Mouse (Mus musculus) CH12.LX (cell line): ENCODE measurements around the gene Thnsl1. TPM values are rescaled to one million over a fixed set of nuclear protein-coding genes. Genes with fewer than 3 reads are reported as not detected.

Experiments used
- DNase-seq: peaks from one replicate; pipeline ENCODE4 v3.0.0-alpha.2; 2013; ENCODE audit errors: extremely low read depth
- H3K27ac ChIP-seq: 2 replicates; pipeline ENCODE4 v1.5.1; 2012; ENCODE audit warnings: low read depth, mild to moderate bottlenecking, control low read depth, moderate library complexity; ENCODE audit not compliant: insufficient read depth
- H3K27me3 ChIP-seq: replicated peaks from 2 replicates; pipeline ENCODE3; 2012; ENCODE audit warnings: inconsistent platforms
- H3K36me3 ChIP-seq, 2 experiments: replicated peaks in 1 of 2; 2 replicates each; pipeline versions ENCODE3 to v1.6.1; 2012; ENCODE audit warnings: inconsistent platforms in 1 of 2, low read length in 1 of 2, mild to moderate bottlenecking in 1 of 2, mixed read lengths in 1 of 2, moderate library complexity in 1 of 2; ENCODE audit not compliant: control insufficient read depth in 1 of 2, insufficient read depth in 1 of 2
- H3K4me1 ChIP-seq, 2 experiments: 2 replicates each; pipeline ENCODE4 v1.6.1; 2012; ENCODE audit warnings: inconsistent platforms in 1 of 2, moderate library complexity in 1 of 2; ENCODE audit not compliant: insufficient read depth in 2 of 2, control insufficient read depth in 1 of 2
- H3K4me2 ChIP-seq: 2 replicates; pipeline ENCODE4 v1.6.1; 2012; ENCODE audit warnings: low read depth, mild to moderate bottlenecking, control low read depth; ENCODE audit not compliant: poor library complexity, insufficient read depth, severe bottlenecking
- H3K4me3 ChIP-seq, 3 experiments: fragments of 150-350 bp in 1 of 3; sonication (generic) in 1 of 3; replicated peaks in 1 of 3; 2 replicates each; pipeline versions ENCODE3 to v1.5.1; 2011 to 2012; ENCODE audit warnings: low read depth in 2 of 3, low read length in 2 of 3, mild to moderate bottlenecking in 2 of 3, moderate library complexity in 2 of 3, control low read depth in 1 of 3, improper control_type of control experiment in 1 of 3, inconsistent platforms in 1 of 3, mixed read lengths in 1 of 3; ENCODE audit not compliant: poor library complexity in 1 of 3
- H3K79me2 ChIP-seq: replicated peaks from 2 replicates; pipeline ENCODE4 v1.6.1; 2012; ENCODE audit warnings: mild to moderate bottlenecking, moderate library complexity; ENCODE audit not compliant: control insufficient read depth, poor library complexity, insufficient read depth, severe bottlenecking; ENCODE audit errors: extremely low read depth
- H3K9ac ChIP-seq: 2 replicates; pipeline ENCODE4 v1.6.1; 2012; ENCODE audit warnings: low read depth, mild to moderate bottlenecking, control low read depth, moderate library complexity; ENCODE audit not compliant: insufficient read depth
- H3K9me3 ChIP-seq: replicated peaks from 2 replicates; pipeline ENCODE3; 2012; ENCODE audit warnings: low read length, inconsistent platforms, mixed read lengths
- BHLHE40 ChIP-seq: IDR thresholded peaks from 2 replicates; pipeline ENCODE4 v1.6.1; 2011; ENCODE audit warnings: mild to moderate bottlenecking, low read depth, low read length, improper control_type of control experiment
- CTCF ChIP-seq, 2 experiments: IDR thresholded peaks in 1 of 2; conservative IDR thresholded peaks in 1 of 2; 2 replicates each; pipeline ENCODE4 v1.5.1; 2011 to 2012; ENCODE audit warnings: low read depth in 2 of 2, low read length in 2 of 2, improper control_type of control experiment in 1 of 2, inconsistent platforms in 1 of 2, mild to moderate bottlenecking in 1 of 2, moderate library complexity in 1 of 2
- ELF1 ChIP-seq: IDR thresholded peaks from 2 replicates; pipeline ENCODE4 v1.6.1; 2014; ENCODE audit warnings: low read depth, mild to moderate bottlenecking, inconsistent platforms, low read length, improper control_type of control experiment
- ETS1 ChIP-seq: conservative IDR thresholded peaks from 2 replicates; pipeline ENCODE4 v1.6.1; 2012; ENCODE audit warnings: low read depth, mild to moderate bottlenecking, inconsistent platforms, low read length, improper control_type of control experiment, moderate library complexity
- GABPA ChIP-seq: IDR thresholded peaks from 2 replicates; pipeline ENCODE4 v1.6.1; 2012; ENCODE audit warnings: low read depth, low read length, improper control_type of control experiment, inconsistent platforms; ENCODE audit not compliant: insufficient replicate concordance
- HCFC1 ChIP-seq: IDR thresholded peaks from 2 replicates; pipeline ENCODE4 v1.6.1; 2012; ENCODE audit warnings: low read depth, mild to moderate bottlenecking, inconsistent platforms, low read length, improper control_type of control experiment
- JUND ChIP-seq: conservative IDR thresholded peaks from 2 replicates; pipeline ENCODE4 v1.6.1; 2011; ENCODE audit warnings: low read depth, low read length, improper control_type of control experiment
- KAT2A ChIP-seq: IDR thresholded peaks from 2 replicates; pipeline ENCODE4 v1.6.1; 2012; ENCODE audit warnings: low read length, improper control_type of control experiment, inconsistent platforms; ENCODE audit not compliant: insufficient replicate concordance
- MAFK ChIP-seq: IDR thresholded peaks from 2 replicates; pipeline ENCODE4 v1.6.1; 2011; ENCODE audit warnings: low read length, improper control_type of control experiment; ENCODE audit not compliant: insufficient replicate concordance
- MAX ChIP-seq: IDR thresholded peaks from 2 replicates; pipeline ENCODE4 v1.6.1; 2011; ENCODE audit warnings: low read length, improper control_type of control experiment
- MAZ ChIP-seq: IDR thresholded peaks from 2 replicates; pipeline ENCODE4 v1.6.1; 2012; ENCODE audit warnings: low read depth, mild to moderate bottlenecking, inconsistent platforms, low read length, improper control_type of control experiment, moderate library complexity
- MEF2A ChIP-seq: IDR thresholded peaks from 2 replicates; pipeline ENCODE4 v1.6.1; 2014; ENCODE audit warnings: low read depth, mild to moderate bottlenecking, inconsistent platforms, low read length, improper control_type of control experiment, borderline replicate concordance
- MXI1 ChIP-seq: IDR thresholded peaks from 2 replicates; pipeline ENCODE4 v1.6.1; 2011; ENCODE audit warnings: mild to moderate bottlenecking, low read depth, low read length, improper control_type of control experiment
- MYC ChIP-seq: IDR thresholded peaks from 2 replicates; pipeline ENCODE4 v1.6.1; 2011; ENCODE audit warnings: low read depth, mild to moderate bottlenecking, improper control_type of control experiment, low read length
- NELFE ChIP-seq: IDR thresholded peaks from 2 replicates; pipeline ENCODE4 v1.6.1; 2011; ENCODE audit warnings: low read depth, low read length, improper control_type of control experiment
- NRF1 ChIP-seq: IDR thresholded peaks from 2 replicates; pipeline ENCODE4 v1.6.1; 2014; ENCODE audit warnings: low read depth, mild to moderate bottlenecking, inconsistent platforms, low read length, improper control_type of control experiment, moderate library complexity
- PAX5 ChIP-seq: IDR thresholded peaks from 2 replicates; pipeline ENCODE4 v1.6.1; 2012; ENCODE audit warnings: low read length, inconsistent platforms, mixed read lengths
- RAD21 ChIP-seq: IDR thresholded peaks from 2 replicates; pipeline ENCODE4 v1.6.1; 2011; ENCODE audit warnings: low read depth, mild to moderate bottlenecking, low read length, improper control_type of control experiment, moderate library complexity
- RCOR1 ChIP-seq: conservative IDR thresholded peaks from 2 replicates; pipeline ENCODE4 v1.6.1; 2012; ENCODE audit warnings: low read depth, mild to moderate bottlenecking, inconsistent platforms, low read length, improper control_type of control experiment
- SMC3 ChIP-seq: IDR thresholded peaks from 2 replicates; pipeline ENCODE4 v1.6.1; 2011; ENCODE audit warnings: low read depth, low read length, improper control_type of control experiment
- TBP ChIP-seq: conservative IDR thresholded peaks from 2 replicates; pipeline ENCODE4 v1.6.1; 2011; ENCODE audit warnings: low read depth, low read length, improper control_type of control experiment
- TCF12 ChIP-seq: IDR thresholded peaks from 2 replicates; pipeline ENCODE4 v1.6.1; 2014; ENCODE audit warnings: low read depth, mild to moderate bottlenecking, inconsistent platforms, low read length, improper control_type of control experiment
- USF1 ChIP-seq: IDR thresholded peaks from 2 replicates; pipeline ENCODE4 v1.6.1; 2014; ENCODE audit warnings: low read depth, mild to moderate bottlenecking, inconsistent platforms, low read length, improper control_type of control experiment
- ZC3H11A ChIP-seq: IDR thresholded peaks from 2 replicates; pipeline ENCODE4 v1.6.1; 2012; ENCODE audit warnings: low read depth, mild to moderate bottlenecking, inconsistent platforms, low read length, improper control_type of control experiment
- dilution Hi-C: fragments of 300-500 bp; cut with MboI; formaldehyde crosslinking; loops from 2 replicates; pipeline ENCODE4 v1.14.3; 2020; ENCODE audit warnings: low sequenced_read_pairs; ENCODE audit not compliant: extremely low pct_unique_long_range_greater_than_20kb, extremely low pct_ligation_motif_present
- in situ Hi-C: fragments of 300-500 bp; cut with MboI; formaldehyde crosslinking; loops from 3 replicates; pipeline ENCODE4 v1.14.3; 2019; ENCODE audit warnings: low sequenced_read_pairs, low pct_ligation_motif_present, low pct_unique_long_range_greater_than_20kb, mixed read lengths
- polyA plus RNA-seq: library from polyadenylated mRNA; unstranded; fragments of >175 nt; gene quantifications from 2 replicates; pipeline ENCODE4 v1.2.1, GENCODE M21; 2012; ENCODE audit warnings: low read depth; ENCODE audit not compliant: insufficient read length
- total RNA-seq, 2 experiments: library from RNA; depleted of rRNA; stranded (reverse); fragments of 300-350 nt in 1 of 2; fragments of >200 nt in 1 of 2; gene quantifications; 2 replicates each; pipeline ENCODE4 v1.2.3; 2012 to 2014

Gene Thnsl1
- total and polyA plus RNA-seq, 3 experiments = 5.0 to 6.2 (median 6.1) TPM

- in situ Hi-C loops = no loop called here
- no peak overlapping the region for H3K4me2 ChIP-seq
- H3K27me3 ChIP-seq = no peaks in the 10 kb centered on the region
- H3K9me3 ChIP-seq = no peaks in the 10 kb centered on the region
- DNase-seq = no peak
- dilution Hi-C loops = no loop called here
- peaks cover 6 to 8% of the 10 kb centered on the region in 2 experiments; a peak in 3 of 4 replicates for H3K4me1 ChIP-seq
- H3K4me3 ChIP-seq = no peak overlapping the region
- no peaks in the 10 kb centered on the region for H3K36me3 ChIP-seq
- TF ChIP-seq GABPA (no peak), MAX (no peak), ZC3H11A (no peak), NRF1 (no peak), BHLHE40 (no peak), MAZ (no peak), PAX5 (no peak), MYC (no peak), MAFK (no peak), ETS1 (no peak), RCOR1 (no peak), TBP (no peak), MXI1 (no peak), JUND (no peak), NELFE (no peak), KAT2A (no peak), ELF1 (no peak), USF1 (no peak), MEF2A (no peak)
- TF ChIP-seq, all 38 proteins: peak for 0
- Histone ChIP-seq H3K79me2 (no peaks in the 10 kb centered on the region), H3K27ac (no peak overlapping the region), H3K9ac (no peak overlapping the region)
Measured at GRCm38 (mm10) chr2:21222453-21223384, 17.2 kb downstream of the Thnsl1 start.

GRCm38 (mm10) chr2:21230276-21230675 is 24.8 kb downstream of the Thnsl1 start:
- TF ChIP-seq HCFC1 (no peak), CTCF (conservative IDR thresholded peaks at IDR 0.05 in 1 of 2, IDR thresholded peaks at IDR 0.05 in 1 of 2; ENCODE audit: low read depth in 2 of 2, low read length in 2 of 2) (peak in 1 of 2 experiments; percentile 23; a peak in 1 of 4 replicates), ZC3H11A (no peak), SMC3 (peak; percentile 13; the same call in 1 of the 2 replicates), MYC (no peak), TCF12 (no peak), RAD21 (peak; percentile 0; the same call in 1 of the 2 replicates), TBP (no peak), ELF1 (no peak)
- peaks cover 5 to 18% of the 10 kb centered on the region in 2 experiments for H3K4me1 ChIP-seq
- dilution Hi-C loops = no loop called here

More at GRCm38 (mm10) chr2:21230276-21230675, 24.8 kb downstream of the Thnsl1 start:
- Histone ChIP-seq H3K27me3 (no peaks in the 10 kb centered on the region), H3K4me2 (no peak overlapping the region), H3K27ac (no peak overlapping the region), H3K9ac (no peak overlapping the region), H3K36me3 (no peaks in the 10 kb centered on the region), H3K9me3 (no peaks in the 10 kb centered on the region), H3K79me2 (no peaks in the 10 kb centered on the region), H3K4me3 (no peak overlapping the region)
- in situ Hi-C loops = no loop called here
- no peak for DNase-seq
